Comparison of ENCODE assay signal across 23 mouse cellular contexts in the genomic region with DNA sequence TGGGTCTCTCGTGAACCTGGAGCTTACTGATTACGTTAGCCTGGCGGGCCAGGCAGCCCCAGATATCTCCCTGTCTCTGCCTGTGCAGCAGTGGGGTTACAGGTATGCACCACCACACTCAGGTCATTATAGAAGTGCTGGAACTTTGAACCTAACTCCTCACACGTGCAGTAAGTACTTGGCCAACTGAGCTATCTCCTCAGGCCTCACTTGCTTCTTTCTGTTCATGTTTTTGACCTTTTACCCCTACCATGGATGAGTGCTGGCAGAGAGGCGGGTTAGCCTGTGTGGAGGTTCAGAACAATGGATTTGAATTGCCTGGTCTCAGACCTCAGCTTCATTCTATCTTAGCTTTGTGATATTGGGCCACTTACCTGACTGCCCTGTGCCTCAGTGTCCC.
"Had no signal": no experiment of that assay in that cellular context is flagged by ENCODE, and none has a peak within 500 bp of the region (broad histone marks: within the 10 kb centered on the region; RNA-seq: fewer than 3 reads in every experiment).

No protein-coding gene starts in this region.

- ATAC-seq: forebrain, embryonic 16.5 days; hindbrain, embryonic 16.5 days; inflammation-experienced regulatory T-cells, adult 6 months; liver, embryonic 12.5 days had no signal

- H3K4me3 ChIP-seq: gastrocnemius, adult 2 months; heart, embryonic 10.5 days; heart, embryonic 12.5 days; hindbrain, embryonic 10.5 days; hindbrain, embryonic 12.5 days; kidney, embryonic 15.5 days; limb, embryonic 13.5 days; limb, embryonic 15.5 days; liver, embryonic 12.5 days had no signal

- H3K27me3 ChIP-seq: heart, embryonic 12.5 days; hindbrain, embryonic 12.5 days; kidney, embryonic 15.5 days; limb, embryonic 13.5 days; limb, embryonic 15.5 days; liver, embryonic 12.5 days had no signal

- H3K9me3 ChIP-seq: heart, embryonic 10.5 days; heart, embryonic 12.5 days; hindbrain, embryonic 10.5 days; hindbrain, embryonic 12.5 days; kidney, embryonic 15.5 days; limb, embryonic 13.5 days; limb, embryonic 15.5 days; liver, embryonic 12.5 days had no signal

- H3K9ac ChIP-seq: heart, embryonic 12.5 days; hindbrain, embryonic 12.5 days; hindbrain, embryonic 14.5 days; kidney, embryonic 15.5 days; limb, embryonic 13.5 days; limb, embryonic 15.5 days; liver, embryonic 12.5 days; liver, embryonic 14.5 days had no signal

- DNase-seq: gastrocnemius, adult 2 months; gastrocnemius, postnatal 10 days; gastrocnemius, postnatal 25 days; heart, adult 18-20 months; heart, postnatal 10 days; heart, postnatal 4 days; kidney, postnatal 10 days; layer of hippocampus, adult 9-11 months; layer of hippocampus, postnatal 36 days; left cerebral cortex, postnatal 4 days had no signal

- H3K4me1 ChIP-seq: hindbrain, embryonic 12.5 days; kidney, embryonic 15.5 days; limb, embryonic 13.5 days; limb, embryonic 15.5 days; liver, embryonic 12.5 days had no signal

- H3K27ac ChIP-seq: gastrocnemius, adult 2 months; heart, embryonic 10.5 days; hindbrain, embryonic 10.5 days; hindbrain, embryonic 12.5 days; hindbrain, embryonic 14.5 days; kidney, embryonic 15.5 days; limb, embryonic 13.5 days; limb, embryonic 15.5 days; liver, embryonic 12.5 days; liver, embryonic 14.5 days had no signal

- H3K4me2 ChIP-seq: heart, embryonic 12.5 days; hindbrain, embryonic 12.5 days; hindbrain, embryonic 14.5 days; kidney, embryonic 15.5 days; limb, embryonic 13.5 days; limb, embryonic 15.5 days; liver, embryonic 12.5 days had no signal
